Mouse (Mus musculus): ENCODE results near the gene Gm9913.

The Gm9913 gene

GRCm38 (mm10) chr2:125484164-125484563, 20.7 kb upstream of the Gm9913 start:
- no peak for DNase-seq (ENCODE audit: low read depth, low spot score)
- Histone ChIP-seq H3K36me3 (ENCODE audit: control insufficient read depth, insufficient read depth, low read length, poor library complexity, severe bottlenecking) (no peaks in the 10 kb centered on the region), H3K27me3 (ENCODE audit: control insufficient read depth, insufficient read depth, low read length, poor library complexity, severe bottlenecking) (no peaks in the 10 kb centered on the region)

- no peak for DNase-seq (ENCODE audit: low read depth, low spot score)
- no peaks in the 10 kb centered on the region for H3K27me3 ChIP-seq (ENCODE audit: control insufficient read depth, insufficient read depth, low read length, poor library complexity, severe bottlenecking)
- H3K36me3 ChIP-seq (ENCODE audit: control insufficient read depth, insufficient read depth, low read length, poor library complexity, severe bottlenecking) = no peaks in the 10 kb centered on the region
Observed at GRCm38 (mm10) chr2:125484910-125485309, 20.0 kb upstream of the Gm9913 start.

GRCm38 (mm10) chr2:125489979-125490378, 14.9 kb upstream of the Gm9913 start:
- Histone ChIP-seq H3K36me3 (ENCODE audit: control insufficient read depth, insufficient read depth, low read length, poor library complexity, severe bottlenecking) (no peaks in the 10 kb centered on the region), H3K27me3 (ENCODE audit: control insufficient read depth, insufficient read depth, low read length, poor library complexity, severe bottlenecking) (no peaks in the 10 kb centered on the region)
- no peak for DNase-seq (ENCODE audit: low read depth, low spot score)

GRCm38 (mm10) chr2:125492050-125492900, 12.6 kb upstream of the Gm9913 start:
- H3K27me3 ChIP-seq (ENCODE audit: control insufficient read depth, insufficient read depth, low read length, poor library complexity, severe bottlenecking) = no peaks in the 10 kb centered on the region
- no peak for DNase-seq (ENCODE audit: low read depth, low spot score)
- H3K36me3 ChIP-seq (ENCODE audit: control insufficient read depth, insufficient read depth, low read length, poor library complexity, severe bottlenecking) = no peaks in the 10 kb centered on the region

GRCm38 (mm10) chr2:125494291-125494690, 10.6 kb upstream of the Gm9913 start:
- no peaks in the 10 kb centered on the region for H3K27me3 ChIP-seq (ENCODE audit: control insufficient read depth, insufficient read depth, low read length, poor library complexity, severe bottlenecking)
- DNase-seq (ENCODE audit: low read depth, low spot score) = no peak
- no peaks in the 10 kb centered on the region for H3K36me3 ChIP-seq (ENCODE audit: control insufficient read depth, insufficient read depth, low read length, poor library complexity, severe bottlenecking)

GRCm38 (mm10) chr2:125494831-125495812, 9.8 kb upstream of the Gm9913 start:
- no peaks in the 10 kb centered on the region for H3K36me3 ChIP-seq (ENCODE audit: control insufficient read depth, insufficient read depth, low read length, poor library complexity, severe bottlenecking)
- H3K27me3 ChIP-seq (ENCODE audit: control insufficient read depth, insufficient read depth, low read length, poor library complexity, severe bottlenecking) = no peaks in the 10 kb centered on the region
- DNase-seq (ENCODE audit: low read depth, low spot score) = no peak

GRCm38 (mm10) chr2:125496696-125497095, 8.2 kb upstream of the Gm9913 start:
- no peaks in the 10 kb centered on the region for H3K27me3 ChIP-seq (ENCODE audit: control insufficient read depth, insufficient read depth, low read length, poor library complexity, severe bottlenecking)
- no peak for DNase-seq (ENCODE audit: low read depth, low spot score)
- H3K36me3 ChIP-seq (ENCODE audit: control insufficient read depth, insufficient read depth, low read length, poor library complexity, severe bottlenecking) = no peaks in the 10 kb centered on the region

GRCm38 (mm10) chr2:125498216-125498615, 6.7 kb upstream of the Gm9913 start:
- Histone ChIP-seq H3K36me3 (ENCODE audit: control insufficient read depth, insufficient read depth, low read length, poor library complexity, severe bottlenecking) (no peaks in the 10 kb centered on the region), H3K27me3 (ENCODE audit: control insufficient read depth, insufficient read depth, low read length, poor library complexity, severe bottlenecking) (no peaks in the 10 kb centered on the region)
- DNase-seq (ENCODE audit: low read depth, low spot score) = no peak

- DNase-seq (ENCODE audit: low read depth, low spot score) = no peak
- H3K36me3 ChIP-seq (ENCODE audit: control insufficient read depth, insufficient read depth, low read length, poor library complexity, severe bottlenecking) = no peaks in the 10 kb centered on the region
- no peaks in the 10 kb centered on the region for H3K27me3 ChIP-seq (ENCODE audit: control insufficient read depth, insufficient read depth, low read length, poor library complexity, severe bottlenecking)
Observed at GRCm38 (mm10) chr2:125501526-125501925, 3.4 kb upstream of the Gm9913 start.

GRCm38 (mm10) chr2:125505746-125506315, 942 bp downstream of the Gm9913 start:
- no peak for DNase-seq (ENCODE audit: low read depth, low spot score)
- H3K36me3 ChIP-seq (ENCODE audit: control insufficient read depth, insufficient read depth, low read length, poor library complexity, severe bottlenecking) = no peaks in the 10 kb centered on the region
- H3K27me3 ChIP-seq (ENCODE audit: control insufficient read depth, insufficient read depth, low read length, poor library complexity, severe bottlenecking) = no peaks in the 10 kb centered on the region

GRCm38 (mm10) chr2:125506316-125507054, 1.6 kb downstream of the Gm9913 start:
- H3K36me3 ChIP-seq (ENCODE audit: control insufficient read depth, insufficient read depth, low read length, poor library complexity, severe bottlenecking) = no peaks in the 10 kb centered on the region
- no peak for DNase-seq (ENCODE audit: low read depth, low spot score)

GRCm38 (mm10) chr2:125507893-125508292, 3.0 kb downstream of the Gm9913 start, which contains the start of gene Fbn1:
Gene Fbn1 (minus strand): TSS chr2:125507993.
- DNase-seq (ENCODE audit: low read depth, low spot score) = no peak
- Histone ChIP-seq H3K36me3 (ENCODE audit: control insufficient read depth, insufficient read depth, low read length, poor library complexity, severe bottlenecking) (no peaks in the 10 kb centered on the region), H3K27me3 (ENCODE audit: control insufficient read depth, insufficient read depth, low read length, poor library complexity, severe bottlenecking) (no peaks in the 10 kb centered on the region)

More at GRCm38 (mm10) chr2:125506316-125507054, 1.6 kb downstream of the Gm9913 start:
- no peaks in the 10 kb centered on the region for H3K27me3 ChIP-seq (ENCODE audit: control insufficient read depth, insufficient read depth, low read length, poor library complexity, severe bottlenecking)

- no peaks in the 10 kb centered on the region for H3K36me3 ChIP-seq (ENCODE audit: control insufficient read depth, insufficient read depth, low read length, poor library complexity, severe bottlenecking)
- DNase-seq (ENCODE audit: low read depth, low spot score) = no peak
- H3K27me3 ChIP-seq (ENCODE audit: control insufficient read depth, insufficient read depth, low read length, poor library complexity, severe bottlenecking) = no peaks in the 10 kb centered on the region
Observed at GRCm38 (mm10) chr2:125508381-125508780, 3.5 kb downstream of the Gm9913 start.

- no peaks in the 10 kb centered on the region for H3K27me3 ChIP-seq (ENCODE audit: control insufficient read depth, insufficient read depth, low read length, poor library complexity, severe bottlenecking)
- DNase-seq (ENCODE audit: low read depth, low spot score) = no peak
- no peaks in the 10 kb centered on the region for H3K36me3 ChIP-seq (ENCODE audit: control insufficient read depth, insufficient read depth, low read length, poor library complexity, severe bottlenecking)
Observed at GRCm38 (mm10) chr2:125510752-125511151, 5.9 kb downstream of the Gm9913 start.

All from splenic B cell, adult 2 months (primary cell).